Mouse (Mus musculus) Patski (cell line): ENCODE measurements around the gene Tmem59. TPM values are rescaled to one million over a fixed set of nuclear protein-coding genes. Genes with fewer than 3 reads are reported as not detected.

ENCODE experiments used
- ATAC-seq: fragments of 100-300 bp; one replicate; pipeline ENCODE4 v1.8.0; 2021
- CTCF ChIA-PET: fragments of 350-600 bp; sonication (Branson Sonifier 250); formaldehyde crosslinking; loops from one replicate; lab custom pipeline; 2022; ENCODE audit warnings: inconsistent platforms; lab: Charles Lee
- POLR2A ChIA-PET: fragments of 350-600 bp; sonication (Branson Sonifier 250); formaldehyde crosslinking; loops from one replicate; lab custom pipeline; 2022; ENCODE audit warnings: antibody characterized with exemption, inconsistent platforms; lab: Charles Lee
- DNase-seq: peaks from one replicate; pipeline ENCODE4 v3.0.0-alpha.2; 2011; ENCODE audit warnings: low read depth, low spot score
- H3K27me3 ChIP-seq: fragments of 371-371 bp; one replicate; pipeline ENCODE4 v1.5.1; 2021
- CTCF ChIP-seq: fragments of 100-300 bp; IDR thresholded peaks from one replicate; pipeline ENCODE4 v1.5.1; 2021
- in situ Hi-C: fragments of 300-500 bp; cut with MboI; formaldehyde crosslinking; loops from 3 replicates; pipeline ENCODE4 v1.11.1; 2018; ENCODE audit warnings: low pct_unique_long_range_greater_than_20kb, mixed read lengths
- polyA plus RNA-seq: library from polyadenylated mRNA; unstranded; gene quantifications from one replicate; pipeline ENCODE4 v1.2.3, GENCODE M21; 2021

The Tmem59 gene
- polyA plus RNA-seq, 1 experiment from 2014 or later: 401 TPM

GRCm38 (mm10) chr4:107152571-107152970, 25.6 kb upstream of the Tmem59 start:
- DNase-seq (no peak), ATAC-seq (no peak)
- ChIA-PET CTCF (interaction anchor here (1.1 kb wide), 1 partner anchor 11 kb away, joined by 3 read pairs; no protein-coding TSS in a partner anchor), POLR2A (interaction anchor here (1.1 kb wide), 1 partner anchor 252 kb away, joined by 3 read pairs; no protein-coding TSS in a partner anchor)
- no peak for TF ChIP-seq CTCF
- no peaks in the 10 kb centered on the region for H3K27me3 ChIP-seq
- in situ Hi-C loops: no loop called here

- DNase-seq (no peak), ATAC-seq (no peak)
- no peaks in the 10 kb centered on the region for H3K27me3 ChIP-seq
- no peak for TF ChIP-seq CTCF
- CTCF ChIA-PET: no interaction called here
- POLR2A ChIA-PET: no interaction called here
- in situ Hi-C loops: no loop called here
Measured at GRCm38 (mm10) chr4:107156983-107157401, 21.2 kb upstream of the Tmem59 start.

GRCm38 (mm10) chr4:107159166-107159773, 18.9 kb upstream of the Tmem59 start:
- DNase-seq (no peak), ATAC-seq (no peak)
- ChIA-PET CTCF (no interaction called here), POLR2A (no interaction called here)
- H3K27me3 ChIP-seq: no peaks in the 10 kb centered on the region
- no peak for TF ChIP-seq CTCF
- in situ Hi-C loops: no loop called here

- ATAC-seq (no peak), DNase-seq (no peak)
- no peak for TF ChIP-seq CTCF
- no peaks in the 10 kb centered on the region for H3K27me3 ChIP-seq
- ChIA-PET CTCF (interaction anchor here (0.7 kb wide), 1 partner anchor 331 kb away, joined by 3 read pairs; no protein-coding TSS in a partner anchor), POLR2A (no interaction called here)
- in situ Hi-C loops: loop anchor here (10.0 kb wide), 3 partner anchors 245 to 525 kb away; partner anchors contain the start of gene Ssbp3
Measured at GRCm38 (mm10) chr4:107160181-107160580, 18.0 kb upstream of the Tmem59 start.

GRCm38 (mm10) chr4:107163341-107163740, 14.9 kb upstream of the Tmem59 start:
- H3K27me3 ChIP-seq: no peaks in the 10 kb centered on the region
- CTCF ChIA-PET: interaction anchor here (0.6 to 2.4 kb wide), 22 partner anchors 8 to 415 kb away, joined by 3 to 20 read pairs (median 4); partner anchors contain the start of gene Ssbp3
- POLR2A ChIA-PET: interaction anchor here (0.9 to 1.2 kb wide), 3 partner anchors 86 to 324 kb away, joined by 3 to 6 read pairs (median 3); no protein-coding TSS in a partner anchor
- no peak for TF ChIP-seq CTCF
- ATAC-seq: no peak
- in situ Hi-C loops: loop anchor here (10.0 kb wide), 3 partner anchors 249 to 529 kb away; partner anchors contain the start of gene Ssbp3
- no peak for DNase-seq

- ATAC-seq: no peak
- CTCF ChIA-PET: interaction anchor here (0.6 to 2.4 kb wide), 24 partner anchors 9 to 416 kb away, joined by 3 to 20 read pairs (median 4); partner anchors contain the start of gene Ssbp3
- POLR2A ChIA-PET: interaction anchor here (0.9 to 1.2 kb wide), 3 partner anchors 87 to 324 kb away, joined by 3 to 6 read pairs (median 3); no protein-coding TSS in a partner anchor
- H3K27me3 ChIP-seq: no peaks in the 10 kb centered on the region
- no peak for DNase-seq
- peak; percentile 94 for TF ChIP-seq CTCF
- in situ Hi-C loops: loop anchor here (10.0 kb wide), 3 partner anchors 249 to 529 kb away; partner anchors contain the start of gene Ssbp3
Measured at GRCm38 (mm10) chr4:107163756-107164587, 14.2 kb upstream of the Tmem59 start.

- TF ChIP-seq CTCF: no peak
- H3K27me3 ChIP-seq: no peaks in the 10 kb centered on the region
- ChIA-PET CTCF (no interaction called here), POLR2A (no interaction called here)
- ATAC-seq: no peak
- no peak for DNase-seq
- in situ Hi-C loops: loop anchor here (5.0 to 10.0 kb wide), 5 partner anchors 99 to 532 kb away; partner anchors contain the start of genes Cyb5rl, Mrpl37 and Ssbp3
Measured at GRCm38 (mm10) chr4:107166700-107167099, 11.5 kb upstream of the Tmem59 start.

GRCm38 (mm10) chr4:107167798-107168197, 10.4 kb upstream of the Tmem59 start:
- H3K27me3 ChIP-seq: no peaks in the 10 kb centered on the region
- ChIA-PET CTCF (no interaction called here), POLR2A (no interaction called here)
- ATAC-seq: no peak
- TF ChIP-seq CTCF: no peak
- no peak for DNase-seq
- in situ Hi-C loops: loop anchor here (5.0 to 10.0 kb wide), 5 partner anchors 100 to 533 kb away; partner anchors contain the start of genes Cyb5rl, Mrpl37 and Ssbp3

GRCm38 (mm10) chr4:107177506-107177905, 693 bp upstream of the Tmem59 start:
- TF ChIP-seq CTCF: no peak
- CTCF ChIA-PET: interaction anchor here (1.4 kb wide), 1 partner anchor 172 kb away, joined by 3 read pairs; no protein-coding TSS in a partner anchor
- POLR2A ChIA-PET: no interaction called here
- H3K27me3 ChIP-seq: no peaks in the 10 kb centered on the region
- in situ Hi-C loops: no loop called here
- no peak for ATAC-seq
- no peak for DNase-seq
